Mouse (Mus musculus): Measurements from ENCODE around the gene Micall1. TPM values are rescaled to one million over a fixed set of nuclear protein-coding genes. Genes with fewer than 3 reads are reported as not detected.
A peak's percentile ranks its signal among the peaks of the same experiment; 100 is the strongest.

The Micall1 gene
- total RNA-seq, 2 experiments from 2014 or later, result 51.9 to 57.7 TPM

- intact Hi-C loops (cut with DNase I), result loop anchor here (2.0 kb wide), 1 partner anchor 14 kb away; no protein-coding TSS in a partner anchor
- no peak for DNase-seq (ENCODE audit: low spot score)
Measured at GRCm38 (mm10) chr15:79124331-79124875, 15.7 kb downstream of the Micall1 start.

DNA sequence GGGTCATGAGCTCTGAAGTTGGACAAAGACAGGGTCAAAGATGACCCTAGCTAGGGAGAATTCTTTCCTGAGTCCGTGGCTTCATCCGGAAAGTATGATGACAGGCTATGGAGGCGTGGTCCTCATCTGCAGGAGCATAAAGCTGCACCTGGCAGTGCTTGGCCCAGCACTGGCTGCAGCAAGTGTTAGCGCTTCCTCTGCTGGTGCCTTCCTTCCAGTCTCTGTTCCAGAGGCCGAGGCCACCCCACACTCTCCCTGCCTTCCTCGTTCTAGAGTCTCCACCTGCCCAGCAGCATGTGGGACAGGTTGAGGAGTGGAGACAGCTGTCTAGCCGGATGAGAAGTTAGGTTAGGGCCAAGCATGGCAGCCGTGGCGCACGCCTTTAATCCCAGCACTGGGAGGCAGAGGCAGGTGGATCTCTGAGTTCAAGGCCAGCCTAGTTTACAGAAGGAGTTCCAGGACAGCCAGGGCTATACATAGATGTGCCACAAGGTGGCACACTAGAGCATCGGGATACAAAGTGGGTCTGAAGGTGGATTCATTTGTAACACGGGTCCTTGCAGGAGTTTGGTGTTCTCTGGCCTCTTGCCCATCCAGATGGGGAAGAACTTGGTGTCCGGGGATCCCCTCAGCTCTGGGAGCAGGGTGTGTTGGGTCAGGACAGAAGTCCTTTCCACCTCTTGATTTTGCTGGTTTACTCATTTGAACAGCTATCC is 17.7 kb downstream of the Micall1 start:
- intact Hi-C loops (cut with DNase I), result loop anchor here (1.0 kb wide), 1 partner anchor 32 kb away; no protein-coding TSS in a partner anchor
- no peak for DNase-seq (ENCODE audit: low spot score)

GRCm38 (mm10) chr15:79127101-79127500 is 18.4 kb downstream of the Micall1 start:
- DNase-seq (ENCODE audit: low spot score), result no peak
- intact Hi-C loops (cut with DNase I), result no loop called here

DNA sequence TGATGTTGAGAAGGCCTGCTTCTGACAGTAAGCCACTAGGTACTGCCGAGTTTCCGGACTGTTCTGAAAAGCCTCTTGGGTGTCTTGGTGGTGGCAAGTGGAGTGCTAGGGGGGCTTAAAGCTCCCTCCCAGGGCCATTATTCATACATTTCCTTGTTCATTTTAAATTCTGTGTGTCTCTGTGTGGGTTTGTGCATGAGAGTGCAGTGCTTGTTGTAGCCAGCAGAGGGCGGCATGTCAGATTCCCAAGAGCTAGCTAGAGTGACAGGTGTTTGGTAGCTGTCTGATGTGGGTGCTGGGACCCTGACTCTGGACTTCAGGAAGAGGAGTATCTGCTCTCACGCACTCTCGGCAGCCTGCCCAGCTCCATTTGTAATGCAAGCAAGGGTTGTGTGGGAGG is 19.5 kb downstream of the Micall1 start:
- intact Hi-C loops (cut with DNase I), result no loop called here

GRCm38 (mm10) chr15:79129311-79129710 is 20.6 kb downstream of the Micall1 start:
- intact Hi-C loops (cut with DNase I), result no loop called here
- DNase-seq (ENCODE audit: low spot score), result no peak

More for the DNA sequence above, 19.5 kb downstream of the Micall1 start:
- DNase-seq (ENCODE audit: low spot score), result no peak

- intact Hi-C loops (cut with DNase I), result no loop called here
- no peak for DNase-seq (ENCODE audit: low spot score)
Measured at GRCm38 (mm10) chr15:79130782-79131181, 22.1 kb downstream of the Micall1 start.

DNA sequence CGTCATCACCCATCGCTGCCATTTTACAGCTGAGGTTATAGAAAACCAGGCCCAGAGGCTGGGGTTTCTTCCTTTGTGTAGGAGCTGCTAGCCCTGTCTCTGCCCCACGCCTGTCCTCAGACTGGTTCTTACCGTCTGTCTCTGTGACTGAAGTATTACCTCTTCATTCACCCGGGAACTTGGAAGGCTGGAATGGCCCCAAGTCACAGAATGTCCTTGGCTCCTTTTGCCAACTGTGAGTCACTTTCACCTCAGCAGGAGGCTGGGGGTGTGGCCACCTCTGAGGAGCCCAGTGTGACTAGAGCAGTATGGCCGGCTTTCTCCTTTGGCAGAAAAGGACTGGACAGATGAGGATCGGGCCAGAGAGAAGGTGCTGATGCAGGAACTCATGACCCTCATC is 22.7 kb downstream of the Micall1 start:
- peak; percentile 67 for DNase-seq (ENCODE audit: low spot score)
- intact Hi-C loops (cut with DNase I), result no loop called here

DNA sequence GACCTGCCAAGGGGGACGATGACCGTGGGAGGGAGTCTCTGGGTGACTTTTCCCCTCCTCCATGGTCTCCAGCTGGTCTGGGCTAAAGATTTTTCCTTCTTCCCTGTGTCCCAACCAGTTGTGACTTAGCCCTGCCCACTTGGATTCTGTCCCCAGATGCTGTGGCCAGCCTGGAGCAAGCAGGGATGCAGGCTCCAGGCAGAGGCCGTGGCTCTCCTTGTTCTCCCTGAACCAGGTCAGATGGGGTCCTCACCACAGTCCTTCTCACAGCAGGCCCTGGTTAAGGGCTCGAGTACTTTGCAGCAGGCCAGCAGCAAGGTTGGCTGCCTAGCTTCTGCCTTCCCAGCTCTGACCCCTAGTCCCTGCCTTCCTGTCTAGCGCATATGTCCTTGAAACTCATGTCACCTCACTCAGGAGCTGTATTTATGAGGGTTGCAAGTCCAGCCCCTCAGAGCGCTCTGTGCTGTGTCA is 24.5 kb downstream of the Micall1 start:
- DNase-seq (ENCODE audit: low spot score), result peak; percentile 48
- intact Hi-C loops (cut with DNase I), result no loop called here

GRCm38 (mm10) chr15:79134496-79135270 is 26.0 kb downstream of the Micall1 start:
- intact Hi-C loops (cut with DNase I), result no loop called here

DNA sequence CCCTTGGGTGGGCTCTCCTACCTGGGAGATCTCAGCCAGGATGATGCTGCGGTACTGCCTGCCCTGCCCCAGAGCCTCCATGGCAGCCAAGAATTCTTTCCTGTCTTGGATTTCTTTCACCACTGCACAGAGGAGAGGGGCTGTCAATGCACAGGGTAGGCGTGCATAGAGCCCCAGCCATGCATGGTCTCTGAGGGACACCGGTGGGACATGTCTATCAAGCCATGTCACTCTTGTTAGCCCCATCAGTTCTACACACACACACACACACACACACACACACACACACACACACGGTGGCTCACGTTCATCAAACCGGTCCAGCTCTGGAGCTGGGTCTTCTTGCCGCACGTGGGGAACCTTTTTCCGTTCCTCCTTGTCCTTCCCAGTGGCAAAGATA is 26.6 kb downstream of the Micall1 start:
- intact Hi-C loops (cut with DNase I), result no loop called here
- DNase-seq (ENCODE audit: low spot score), result no peak

More at GRCm38 (mm10) chr15:79134496-79135270, 26.0 kb downstream of the Micall1 start:
- DNase-seq (ENCODE audit: low spot score), result no peak

- no peak for DNase-seq (ENCODE audit: low spot score)
- intact Hi-C loops (cut with DNase I), result no loop called here
Measured at GRCm38 (mm10) chr15:79135783-79136575, 27.3 kb downstream of the Micall1 start.

- no peak for DNase-seq (ENCODE audit: low spot score)
- intact Hi-C loops (cut with DNase I), result loop anchor here (2.0 kb wide), 1 partner anchor 103 kb away; no protein-coding TSS in a partner anchor
Measured at GRCm38 (mm10) chr15:79139640-79140039, 30.9 kb downstream of the Micall1 start.

GRCm38 (mm10) chr15:79140866-79141565 is 32.3 kb downstream of the Micall1 start, which contains the start of the genes Polr2f and 1700088E04Rik:
Gene Polr2f, plus strand, starts transcription at chr15:79141009.
Gene 1700088E04Rik, minus strand, starts transcription at chr15:79141253.
- DNase-seq (ENCODE audit: low spot score), result peak; percentile 86
- intact Hi-C loops (cut with DNase I), result loop anchor here (2.0 kb wide), 1 partner anchor 104 kb away; no protein-coding TSS in a partner anchor

- intact Hi-C loops (cut with DNase I), result loop anchor here (2.0 kb wide), 1 partner anchor 105 kb away; no protein-coding TSS in a partner anchor
- no peak for DNase-seq (ENCODE audit: low spot score)
Measured at GRCm38 (mm10) chr15:79141566-79141917, 32.8 kb downstream of the Micall1 start.

- intact Hi-C loops (cut with DNase I), result no loop called here
- DNase-seq (ENCODE audit: low spot score), result no peak
Measured at GRCm38 (mm10) chr15:79143316-79143715, 34.6 kb downstream of the Micall1 start.

GRCm38 (mm10) chr15:79144021-79144420 is 35.3 kb downstream of the Micall1 start:
- intact Hi-C loops (cut with DNase I), result no loop called here
- DNase-seq (ENCODE audit: low spot score), result no peak

DNA sequence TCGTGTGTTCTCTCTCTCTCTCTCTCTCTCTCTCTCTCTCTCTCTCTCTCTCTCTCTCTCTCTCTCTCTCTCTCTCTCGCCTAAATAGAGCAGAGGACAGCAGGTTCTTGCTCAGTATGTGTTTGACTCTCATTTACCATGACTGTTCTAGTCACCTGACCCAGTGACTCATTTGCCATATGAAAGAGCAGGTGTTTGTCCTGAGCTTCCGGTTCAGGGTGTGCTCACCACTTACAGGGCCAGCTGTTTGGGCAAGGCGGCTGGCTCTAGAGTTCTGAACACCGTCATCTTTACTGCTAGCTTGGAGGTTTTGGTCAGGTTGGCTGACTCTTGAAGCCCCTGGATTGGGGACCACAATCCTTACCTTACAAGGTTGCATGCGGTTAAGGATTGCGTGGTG is 36.8 kb downstream of the Micall1 start:
- intact Hi-C loops (cut with DNase I), result no loop called here
- no peak for DNase-seq (ENCODE audit: low spot score)

GRCm38 (mm10) chr15:79148533-79148932 is 39.8 kb downstream of the Micall1 start:
- DNase-seq (ENCODE audit: low spot score), result peak; percentile 43
- intact Hi-C loops (cut with DNase I), result loop anchor here (1.0 kb wide), 2 partner anchors 55 to 111 kb away; no protein-coding TSS in a partner anchor

- no peak for DNase-seq (ENCODE audit: low spot score)
- intact Hi-C loops (cut with DNase I), result no loop called here
Measured at GRCm38 (mm10) chr15:79151881-79152280, 43.2 kb downstream of the Micall1 start.
